Mouse (Mus musculus): ENCODE measurements at regions not wholly inside any gene's neighbourhood (a gene's known extent, or its start where the extent isn't known, plus 50 kb on each side); places are given as distances from the start of the nearest gene placed in this dataset.

DNA sequence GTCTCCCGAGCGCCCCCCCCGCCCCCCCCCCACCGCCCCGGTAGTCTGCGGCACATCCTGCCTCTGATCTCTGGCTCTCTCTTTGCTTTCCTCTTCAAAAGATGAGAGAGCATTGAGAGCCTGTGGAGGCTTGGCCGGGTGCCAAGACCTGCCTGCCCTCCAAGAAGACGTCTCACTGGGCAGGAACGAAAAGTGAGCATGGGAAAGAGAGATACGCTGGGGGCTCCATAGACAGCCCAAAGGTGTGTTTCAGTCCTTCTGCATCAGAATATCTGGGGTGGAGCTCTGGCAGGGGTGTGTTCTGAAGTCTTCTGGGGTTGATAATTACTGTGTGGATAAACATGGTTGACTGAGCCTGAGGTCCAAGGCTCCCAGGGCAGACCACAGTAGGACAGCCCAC, 126.7 kb downstream of the Mrm1 start:
- TF ChIP-seq CTCF (IDR thresholded peaks at IDR 0.05; ENCODE audit: borderline replicate concordance, insufficient read depth, low read depth, low read length) (no peak), POLR2A (IDR thresholded peaks at IDR 0.05; ENCODE audit: borderline replicate concordance, insufficient read depth, low read length) (no peak)
